Mouse (Mus musculus): Measurements from ENCODE around the gene Cabp7.
"Not testable (repeated sequence)": the region's sequence is repeated elsewhere in the genome, so short reads cannot be mapped to it uniquely, and the experiment has no call there.

Gene Cabp7

GRCm38 (mm10) chr11:4747285-4747684 is 707 bp upstream of the Cabp7 start:
- no peak for DNase-seq (ENCODE audit: inconsistent ontology term)

- DNase-seq (ENCODE audit: inconsistent ontology term) = peak; percentile 26
Measured at GRCm38 (mm10) chr11:4745969-4746368, 609 bp downstream of the Cabp7 start.

- no peak for DNase-seq (ENCODE audit: inconsistent ontology term)
Measured at GRCm38 (mm10) chr11:4744691-4745090, 1.9 kb downstream of the Cabp7 start.

GRCm38 (mm10) chr11:4740785-4741184 is 5.8 kb downstream of the Cabp7 start:
- no peak for DNase-seq (ENCODE audit: inconsistent ontology term)

GRCm38 (mm10) chr11:4738719-4739118 is 7.9 kb downstream of the Cabp7 start:
- no peak for DNase-seq (ENCODE audit: inconsistent ontology term)

- no peak for DNase-seq (ENCODE audit: inconsistent ontology term)
Measured at GRCm38 (mm10) chr11:4737682-4738081, 8.9 kb downstream of the Cabp7 start.

GRCm38 (mm10) chr11:4736355-4736754 is 10.2 kb downstream of the Cabp7 start:
- no peak for DNase-seq (ENCODE audit: inconsistent ontology term)

GRCm38 (mm10) chr11:4734179-4734578 is 12.4 kb downstream of the Cabp7 start:
- DNase-seq (ENCODE audit: inconsistent ontology term) = no peak

- DNase-seq (ENCODE audit: inconsistent ontology term) = no peak
Measured at GRCm38 (mm10) chr11:4731781-4732180, 14.8 kb downstream of the Cabp7 start.

GRCm38 (mm10) chr11:4730913-4731312 is 15.7 kb downstream of the Cabp7 start:
- no peak for DNase-seq (ENCODE audit: inconsistent ontology term)

- DNase-seq (ENCODE audit: inconsistent ontology term) = no peak
Measured at GRCm38 (mm10) chr11:4730096-4730495, 16.5 kb downstream of the Cabp7 start.

GRCm38 (mm10) chr11:4729603-4730002 is 17.0 kb downstream of the Cabp7 start:
- DNase-seq (ENCODE audit: inconsistent ontology term) = no peak

- no peak for DNase-seq (ENCODE audit: inconsistent ontology term)
Measured at GRCm38 (mm10) chr11:4721728-4722127, 24.9 kb downstream of the Cabp7 start.

GRCm38 (mm10) chr11:4720900-4721580 is 25.5 kb downstream of the Cabp7 start:
- no peak for DNase-seq (ENCODE audit: inconsistent ontology term)

GRCm38 (mm10) chr11:4720393-4720792 is 26.2 kb downstream of the Cabp7 start:
- DNase-seq (ENCODE audit: inconsistent ontology term) = no peak

- DNase-seq (ENCODE audit: inconsistent ontology term) = no peak
Measured at GRCm38 (mm10) chr11:4719961-4720360, 26.6 kb downstream of the Cabp7 start.

- no peak for DNase-seq (ENCODE audit: inconsistent ontology term)
Measured at GRCm38 (mm10) chr11:4718548-4718947, 28.0 kb downstream of the Cabp7 start.

- no peak for DNase-seq (ENCODE audit: inconsistent ontology term)
Measured at GRCm38 (mm10) chr11:4716530-4717236, 29.9 kb downstream of the Cabp7 start.

GRCm38 (mm10) chr11:4715596-4715995 is 31.0 kb downstream of the Cabp7 start:
- no peak for DNase-seq (ENCODE audit: inconsistent ontology term)

GRCm38 (mm10) chr11:4714727-4715126 is 31.9 kb downstream of the Cabp7 start:
- no peak for DNase-seq (ENCODE audit: inconsistent ontology term)

- no peak for DNase-seq (ENCODE audit: inconsistent ontology term)
Measured at GRCm38 (mm10) chr11:4712822-4713221, 33.8 kb downstream of the Cabp7 start.

GRCm38 (mm10) chr11:4710188-4710587 is 36.4 kb downstream of the Cabp7 start:
- DNase-seq (ENCODE audit: inconsistent ontology term) = not testable (repeated sequence)

GRCm38 (mm10) chr11:4705178-4705577 is 41.4 kb downstream of the Cabp7 start:
- DNase-seq (ENCODE audit: inconsistent ontology term) = no peak
